Mouse (Mus musculus) liver, embryonic 14.5 days (tissue): ENCODE data around the gene Farp2.

Experiments used
- CTCF ChIP-seq: IDR thresholded peaks from 2 replicates; pipeline ENCODE4 v1.5.1; 2016; ENCODE audit warnings: antibody characterized with exemption, low read depth, control low read depth
- EP300 ChIP-seq: IDR thresholded peaks from 2 replicates; pipeline ENCODE4 v1.6.1; 2016; ENCODE audit warnings: antibody characterized with exemption, low read depth

- TF ChIP-seq CTCF: no peak
- peak; percentile 33 for TF ChIP-seq EP300
Observed at GRCm38 (mm10) chr1:93630796-93631195, 118.9 kb downstream of the Farp2 start.
